Mouse (Mus musculus) CH12.LX (cell line): Measurements from ENCODE around the gene Slc6a20b. TPM values are rescaled to one million over a fixed set of nuclear protein-coding genes. Genes with fewer than 3 reads are reported as not detected.

ENCODE experiments used
- DNase-seq: peaks from one replicate; pipeline ENCODE4 v3.0.0-alpha.2; 2013; ENCODE audit errors: extremely low read depth
- H3K27ac ChIP-seq: 2 replicates; pipeline ENCODE4 v1.5.1; 2012; ENCODE audit warnings: low read depth, mild to moderate bottlenecking, control low read depth, moderate library complexity; ENCODE audit not compliant: insufficient read depth
- H3K27me3 ChIP-seq: replicated peaks from 2 replicates; pipeline ENCODE3; 2012; ENCODE audit warnings: inconsistent platforms
- H3K36me3 ChIP-seq, 2 experiments: replicated peaks in 1 of 2; 2 replicates each; pipeline versions ENCODE3 to v1.6.1; 2012; ENCODE audit warnings: inconsistent platforms in 1 of 2, low read length in 1 of 2, mild to moderate bottlenecking in 1 of 2, mixed read lengths in 1 of 2, moderate library complexity in 1 of 2; ENCODE audit not compliant: control insufficient read depth in 1 of 2, insufficient read depth in 1 of 2
- H3K4me1 ChIP-seq, 2 experiments: 2 replicates each; pipeline ENCODE4 v1.6.1; 2012; ENCODE audit warnings: inconsistent platforms in 1 of 2, moderate library complexity in 1 of 2; ENCODE audit not compliant: insufficient read depth in 2 of 2, control insufficient read depth in 1 of 2
- H3K4me2 ChIP-seq: 2 replicates; pipeline ENCODE4 v1.6.1; 2012; ENCODE audit warnings: low read depth, mild to moderate bottlenecking, control low read depth; ENCODE audit not compliant: poor library complexity, insufficient read depth, severe bottlenecking
- H3K4me3 ChIP-seq, 3 experiments: fragments of 150-350 bp in 1 of 3; sonication (generic) in 1 of 3; replicated peaks in 1 of 3; 2 replicates each; pipeline versions ENCODE3 to v1.5.1; 2011 to 2012; ENCODE audit warnings: low read depth in 2 of 3, low read length in 2 of 3, mild to moderate bottlenecking in 2 of 3, moderate library complexity in 2 of 3, control low read depth in 1 of 3, improper control_type of control experiment in 1 of 3, inconsistent platforms in 1 of 3, mixed read lengths in 1 of 3; ENCODE audit not compliant: poor library complexity in 1 of 3
- H3K79me2 ChIP-seq: replicated peaks from 2 replicates; pipeline ENCODE4 v1.6.1; 2012; ENCODE audit warnings: mild to moderate bottlenecking, moderate library complexity; ENCODE audit not compliant: control insufficient read depth, poor library complexity, insufficient read depth, severe bottlenecking; ENCODE audit errors: extremely low read depth
- H3K9ac ChIP-seq: 2 replicates; pipeline ENCODE4 v1.6.1; 2012; ENCODE audit warnings: low read depth, mild to moderate bottlenecking, control low read depth, moderate library complexity; ENCODE audit not compliant: insufficient read depth
- H3K9me3 ChIP-seq: replicated peaks from 2 replicates; pipeline ENCODE3; 2012; ENCODE audit warnings: low read length, inconsistent platforms, mixed read lengths
- BHLHE40 ChIP-seq: IDR thresholded peaks from 2 replicates; pipeline ENCODE4 v1.6.1; 2011; ENCODE audit warnings: mild to moderate bottlenecking, low read depth, low read length, improper control_type of control experiment
- CHD1 ChIP-seq: IDR thresholded peaks from 2 replicates; pipeline ENCODE4 v1.6.1; 2012; ENCODE audit warnings: low read depth, low read length, improper control_type of control experiment, inconsistent platforms
- CHD2 ChIP-seq: IDR thresholded peaks from 2 replicates; pipeline ENCODE4 v1.6.1; 2011; ENCODE audit warnings: low read length, improper control_type of control experiment
- CTCF ChIP-seq, 2 experiments: IDR thresholded peaks in 1 of 2; conservative IDR thresholded peaks in 1 of 2; 2 replicates each; pipeline ENCODE4 v1.5.1; 2011 to 2012; ENCODE audit warnings: low read depth in 2 of 2, low read length in 2 of 2, improper control_type of control experiment in 1 of 2, inconsistent platforms in 1 of 2, mild to moderate bottlenecking in 1 of 2, moderate library complexity in 1 of 2
- ELF1 ChIP-seq: IDR thresholded peaks from 2 replicates; pipeline ENCODE4 v1.6.1; 2014; ENCODE audit warnings: low read depth, mild to moderate bottlenecking, inconsistent platforms, low read length, improper control_type of control experiment
- GABPA ChIP-seq: IDR thresholded peaks from 2 replicates; pipeline ENCODE4 v1.6.1; 2012; ENCODE audit warnings: low read depth, low read length, improper control_type of control experiment, inconsistent platforms; ENCODE audit not compliant: insufficient replicate concordance
- IRF4 ChIP-seq: IDR thresholded peaks from 2 replicates; pipeline ENCODE4 v1.6.1; 2014; ENCODE audit warnings: low read depth, mild to moderate bottlenecking, inconsistent platforms, low read length, improper control_type of control experiment
- MAFK ChIP-seq: IDR thresholded peaks from 2 replicates; pipeline ENCODE4 v1.6.1; 2011; ENCODE audit warnings: low read length, improper control_type of control experiment; ENCODE audit not compliant: insufficient replicate concordance
- MXI1 ChIP-seq: IDR thresholded peaks from 2 replicates; pipeline ENCODE4 v1.6.1; 2011; ENCODE audit warnings: mild to moderate bottlenecking, low read depth, low read length, improper control_type of control experiment
- MYC ChIP-seq: IDR thresholded peaks from 2 replicates; pipeline ENCODE4 v1.6.1; 2011; ENCODE audit warnings: low read depth, mild to moderate bottlenecking, improper control_type of control experiment, low read length
- NELFE ChIP-seq: IDR thresholded peaks from 2 replicates; pipeline ENCODE4 v1.6.1; 2011; ENCODE audit warnings: low read depth, low read length, improper control_type of control experiment
- NRF1 ChIP-seq: IDR thresholded peaks from 2 replicates; pipeline ENCODE4 v1.6.1; 2014; ENCODE audit warnings: low read depth, mild to moderate bottlenecking, inconsistent platforms, low read length, improper control_type of control experiment, moderate library complexity
- PAX5 ChIP-seq: IDR thresholded peaks from 2 replicates; pipeline ENCODE4 v1.6.1; 2012; ENCODE audit warnings: low read length, inconsistent platforms, mixed read lengths
- POLR2A ChIP-seq: IDR thresholded peaks from 2 replicates; pipeline ENCODE4 v1.6.1; 2011; ENCODE audit warnings: low read depth, mild to moderate bottlenecking, improper control_type of control experiment, low read length
- TBP ChIP-seq: conservative IDR thresholded peaks from 2 replicates; pipeline ENCODE4 v1.6.1; 2011; ENCODE audit warnings: low read depth, low read length, improper control_type of control experiment
- TCF12 ChIP-seq: IDR thresholded peaks from 2 replicates; pipeline ENCODE4 v1.6.1; 2014; ENCODE audit warnings: low read depth, mild to moderate bottlenecking, inconsistent platforms, low read length, improper control_type of control experiment
- ZC3H11A ChIP-seq: IDR thresholded peaks from 2 replicates; pipeline ENCODE4 v1.6.1; 2012; ENCODE audit warnings: low read depth, mild to moderate bottlenecking, inconsistent platforms, low read length, improper control_type of control experiment
- dilution Hi-C: fragments of 300-500 bp; cut with MboI; formaldehyde crosslinking; loops from 2 replicates; pipeline ENCODE4 v1.14.3; 2020; ENCODE audit warnings: low sequenced_read_pairs; ENCODE audit not compliant: extremely low pct_unique_long_range_greater_than_20kb, extremely low pct_ligation_motif_present
- in situ Hi-C: fragments of 300-500 bp; cut with MboI; formaldehyde crosslinking; loops from 3 replicates; pipeline ENCODE4 v1.14.3; 2019; ENCODE audit warnings: low sequenced_read_pairs, low pct_ligation_motif_present, low pct_unique_long_range_greater_than_20kb, mixed read lengths
- polyA plus RNA-seq: library from polyadenylated mRNA; unstranded; fragments of >175 nt; gene quantifications from 2 replicates; pipeline ENCODE4 v1.2.1, GENCODE M21; 2012; ENCODE audit warnings: low read depth; ENCODE audit not compliant: insufficient read length
- total RNA-seq, 2 experiments: library from RNA; depleted of rRNA; stranded (reverse); fragments of 300-350 nt in 1 of 2; fragments of >200 nt in 1 of 2; gene quantifications; 2 replicates each; pipeline ENCODE4 v1.2.3; 2012 to 2014

The Slc6a20b gene
- total and polyA plus RNA-seq, 3 experiments: 0.55 TPM; not detected in 2

GRCm38 (mm10) chr9:123620311-123621098, 11.9 kb downstream of the Slc6a20b start:
- in situ Hi-C loops (no loop called here), dilution Hi-C loops (no loop called here)
- Histone ChIP-seq H3K79me2 (no peaks in the 10 kb centered on the region), H3K4me2 (no peak overlapping the region), H3K9me3 (no peaks in the 10 kb centered on the region), H3K27me3 (no peaks in the 10 kb centered on the region), H3K27ac (no peak overlapping the region), H3K4me3 (no peak overlapping the region), H3K4me1 (no peaks in the 10 kb centered on the region), H3K9ac (no peak overlapping the region), H3K36me3 (no peaks in the 10 kb centered on the region)
- DNase-seq: no peak
- no peak for TF ChIP-seq MAFK
- no peak for TF ChIP-seq TBP
- no peak for TF ChIP-seq MXI1
- no peak for TF ChIP-seq PAX5
- TF ChIP-seq MYC: no peak
- no peak for TF ChIP-seq NRF1
- no peak for TF ChIP-seq BHLHE40
- TF ChIP-seq IRF4: no peak

- dilution Hi-C loops (no loop called here), in situ Hi-C loops (no loop called here)
- Histone ChIP-seq H3K4me3 (no peak overlapping the region), H3K36me3 (peaks cover 0 to 17% of the 10 kb centered on the region in 2 experiments), H3K9ac (no peak overlapping the region), H3K4me2 (no peak overlapping the region), H3K27me3 (no peaks in the 10 kb centered on the region), H3K27ac (no peak overlapping the region), H3K79me2 (no peaks in the 10 kb centered on the region), H3K4me1 (no peaks in the 10 kb centered on the region), H3K9me3 (no peaks in the 10 kb centered on the region)
- TF ChIP-seq CHD2 (no peak), NELFE (no peak), POLR2A (no peak), GABPA (no peak)
- DNase-seq: no peak
Observed at GRCm38 (mm10) chr9:123601529-123601928, 30.8 kb downstream of the Slc6a20b start.

- DNase-seq: no peak
- Histone ChIP-seq H3K4me1 (no peaks in the 10 kb centered on the region), H3K9me3 (no peaks in the 10 kb centered on the region), H3K4me3 (no peak overlapping the region), H3K27me3 (no peaks in the 10 kb centered on the region), H3K9ac (no peak overlapping the region), H3K27ac (no peak overlapping the region), H3K79me2 (no peaks in the 10 kb centered on the region), H3K36me3 (peaks cover 13 to 40% of the 10 kb centered on the region in 2 experiments), H3K4me2 (no peak overlapping the region)
- dilution Hi-C loops: no loop called here
- TF ChIP-seq CHD1 (no peak), ZC3H11A (no peak), NRF1 (no peak), ELF1 (no peak), CTCF (conservative IDR thresholded peaks at IDR 0.05 in 1 of 2, IDR thresholded peaks at IDR 0.05 in 1 of 2; ENCODE audit: low read depth in 2 of 2, low read length in 2 of 2) (no peak), TCF12 (no peak)
- in situ Hi-C loops: no loop called here
Observed at GRCm38 (mm10) chr9:123597376-123597775, 35.0 kb downstream of the Slc6a20b start.
